Mouse (Mus musculus): ENCODE measurements around the gene Poln.

Gene Poln

DNA sequence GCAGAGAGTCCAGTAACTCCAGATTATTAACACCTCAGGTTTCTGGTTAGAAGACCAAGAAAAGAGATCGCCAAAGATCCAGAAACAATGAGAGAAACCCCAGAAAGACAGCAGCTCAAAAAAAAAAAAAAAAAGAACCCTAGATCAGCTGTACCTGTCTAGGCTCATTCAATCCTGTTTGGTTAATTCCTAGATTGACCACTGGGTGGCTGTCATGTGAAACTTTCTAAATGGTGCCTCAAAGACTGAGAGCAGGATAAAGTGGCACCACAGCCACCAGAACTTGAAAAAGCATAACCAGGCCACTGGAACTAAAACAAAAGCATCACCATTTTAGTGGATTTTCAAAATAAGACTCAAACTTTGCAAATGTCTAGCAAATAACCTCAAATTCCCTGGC, 71.9 kb downstream of the Poln start:
- DNase-seq (ENCODE audit: low spot score) = no peak

DNA sequence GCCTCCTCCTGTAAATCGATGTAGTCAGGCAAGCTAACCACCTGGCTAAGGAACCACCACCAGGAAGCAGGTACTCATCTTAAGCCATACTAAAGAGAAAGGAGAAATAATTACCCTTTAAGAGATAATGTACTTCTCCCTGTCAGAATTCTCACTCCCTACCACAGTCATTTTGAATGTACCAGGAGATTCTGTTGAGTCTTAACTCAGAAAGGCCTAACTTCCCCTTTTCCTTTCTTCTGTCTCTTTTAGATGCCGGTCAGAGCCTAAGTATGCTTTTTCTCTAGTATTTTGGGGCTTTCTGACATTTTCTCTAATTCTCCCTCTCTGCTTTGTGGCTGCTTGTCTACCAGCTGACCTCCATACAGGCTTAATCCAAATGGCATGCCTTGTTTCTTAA, 76.2 kb downstream of the Poln start:
- no peak for DNase-seq (ENCODE audit: low spot score)

DNA sequence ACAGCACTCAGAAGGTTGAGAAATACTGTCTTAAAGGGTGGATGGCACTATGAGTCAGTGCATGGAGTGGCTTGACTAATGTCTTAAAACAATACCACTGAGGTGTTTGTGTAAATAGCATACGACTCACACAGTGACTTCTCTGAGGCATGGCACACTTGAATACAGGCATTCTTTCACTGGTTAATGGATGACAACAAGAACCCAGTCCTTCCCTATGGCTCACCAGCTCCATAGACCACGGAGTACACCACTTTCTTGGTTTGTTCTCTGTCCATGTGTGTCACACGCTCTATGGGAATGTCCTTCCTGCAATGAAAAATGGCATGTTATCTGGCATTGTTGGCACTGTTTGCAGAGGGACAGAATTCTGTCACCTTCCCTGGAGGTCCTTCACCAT, 136.7 kb downstream of the Poln start:
- no peak for DNase-seq (ENCODE audit: low spot score)

DNA sequence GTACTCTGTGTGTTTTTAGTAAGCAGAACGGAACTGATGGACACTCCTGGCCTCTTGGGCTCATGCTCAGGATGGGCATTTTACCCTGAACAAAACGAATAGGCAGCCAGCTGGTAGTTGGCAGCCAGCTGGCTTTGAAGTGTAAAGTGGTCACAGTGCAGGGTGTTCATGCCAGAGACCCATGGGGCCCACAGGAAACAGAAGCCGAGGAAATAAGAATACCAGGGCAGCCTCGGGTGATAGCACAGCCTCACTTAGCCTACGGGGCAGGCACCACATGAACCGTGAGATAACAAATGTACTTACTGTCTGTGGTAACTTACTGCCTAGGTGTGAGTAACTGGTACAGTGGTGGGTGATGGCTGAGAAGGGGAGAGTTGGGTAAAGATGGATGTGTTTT, 138.2 kb downstream of the Poln start:
- no peak for DNase-seq (ENCODE audit: low spot score)

DNA sequence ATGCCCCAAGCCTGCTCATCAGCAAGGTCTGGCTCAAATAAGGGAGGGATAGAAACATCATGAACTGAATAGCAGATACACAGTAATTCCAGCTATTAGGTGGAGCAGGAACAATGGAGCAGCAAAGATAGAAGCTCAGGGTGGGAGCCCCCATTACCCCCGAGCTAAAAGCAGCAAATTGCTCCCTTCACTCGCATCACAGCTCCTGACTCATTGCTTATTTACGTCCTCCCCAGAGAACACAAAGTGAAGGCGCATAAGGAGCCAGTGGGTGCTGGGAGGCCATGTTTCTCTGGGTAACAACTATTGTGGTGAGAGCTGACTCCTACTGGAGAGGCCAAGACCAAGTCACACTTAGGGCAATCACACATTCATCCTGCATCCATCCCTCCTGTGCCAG, 139.1 kb downstream of the Poln start:
- no peak for DNase-seq (ENCODE audit: low spot score)

DNA sequence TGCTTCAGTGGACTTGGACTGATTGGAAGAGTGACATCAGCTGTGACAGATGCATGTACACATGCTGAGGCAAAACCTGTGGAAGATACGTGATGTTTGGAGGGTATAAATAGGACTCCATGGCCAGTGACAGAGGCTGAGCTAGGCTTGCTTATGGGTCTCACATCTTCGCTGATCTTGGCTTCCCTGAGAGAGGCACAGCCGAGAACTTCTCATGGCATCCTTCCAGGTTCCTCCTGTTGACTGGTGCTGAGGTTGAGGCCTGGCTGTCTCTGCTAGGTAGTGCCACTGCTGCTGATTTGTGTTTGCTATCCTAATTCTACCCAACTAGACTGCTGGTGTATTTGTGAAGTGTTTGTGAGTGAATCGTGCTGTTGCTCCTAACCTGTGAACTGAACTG, 150.3 kb downstream of the Poln start:
- no peak for DNase-seq (ENCODE audit: low spot score)

DNA sequence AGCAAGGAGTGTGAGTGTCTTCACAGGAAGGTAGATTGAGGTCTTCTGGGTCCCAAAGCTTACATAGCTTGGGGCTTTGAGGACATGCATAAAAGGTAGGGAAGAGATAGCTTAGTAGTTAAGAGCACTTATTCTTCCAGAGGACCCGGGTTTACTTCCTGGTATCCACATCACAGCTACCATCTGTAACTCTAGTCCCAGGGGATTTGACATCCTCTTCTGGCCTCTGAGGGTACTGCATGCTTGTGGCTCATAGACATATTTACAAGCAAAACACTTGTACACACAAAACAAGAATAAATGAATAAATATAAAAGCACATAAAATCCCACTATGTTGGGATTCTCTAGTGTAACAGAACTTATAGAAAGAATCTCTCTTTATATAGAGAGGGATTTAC, 154.6 kb downstream of the Poln start:
- DNase-seq (ENCODE audit: low spot score) = no peak

DNA sequence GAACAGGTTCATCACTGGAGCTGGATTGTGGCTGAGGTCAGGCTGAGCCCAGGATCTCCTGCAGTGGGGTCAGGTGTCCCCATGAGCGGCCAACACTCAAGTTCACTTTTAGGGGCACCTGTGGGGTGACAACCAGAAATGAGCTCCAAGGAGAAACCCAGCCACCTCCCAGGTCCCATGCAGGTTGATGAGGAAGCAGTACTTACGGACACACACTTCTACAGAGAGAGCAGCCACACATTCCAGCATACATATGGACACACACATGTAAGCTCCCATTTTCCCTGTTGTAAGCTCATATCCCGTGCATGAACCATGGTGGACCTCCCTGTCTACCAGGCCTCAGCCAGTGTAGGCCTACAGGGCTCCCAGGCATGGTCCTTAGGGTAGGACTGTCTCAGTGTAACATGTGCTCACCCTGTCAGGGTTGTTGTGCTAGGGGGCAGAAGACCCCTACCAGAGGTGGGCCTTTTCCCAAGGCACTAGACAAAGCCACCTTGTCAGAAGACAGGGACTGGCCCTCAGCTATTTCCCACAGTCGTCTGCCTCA, 161.8 kb downstream of the Poln start:
- no peak for DNase-seq (ENCODE audit: low spot score)

DNA sequence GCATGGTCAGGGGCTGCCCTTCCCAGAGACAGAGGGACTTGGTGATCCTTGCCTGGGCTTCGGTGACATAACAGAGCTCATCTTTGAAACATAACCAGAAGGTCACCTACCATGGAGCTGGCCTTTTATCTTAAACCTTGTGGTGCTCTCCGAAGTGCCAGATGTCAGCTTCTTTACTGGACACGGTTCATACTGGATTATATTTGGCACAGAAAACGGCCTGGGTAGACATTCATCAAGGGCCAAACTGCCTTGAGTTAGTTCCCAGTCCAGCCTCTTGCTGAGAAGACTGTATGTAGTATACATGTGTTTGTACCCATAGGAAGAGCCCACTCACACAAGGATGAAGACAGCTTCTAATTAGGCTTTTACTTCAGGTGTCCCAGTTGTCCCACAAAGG, 162.4 kb downstream of the Poln start:
- DNase-seq (ENCODE audit: low spot score) = no peak

DNA sequence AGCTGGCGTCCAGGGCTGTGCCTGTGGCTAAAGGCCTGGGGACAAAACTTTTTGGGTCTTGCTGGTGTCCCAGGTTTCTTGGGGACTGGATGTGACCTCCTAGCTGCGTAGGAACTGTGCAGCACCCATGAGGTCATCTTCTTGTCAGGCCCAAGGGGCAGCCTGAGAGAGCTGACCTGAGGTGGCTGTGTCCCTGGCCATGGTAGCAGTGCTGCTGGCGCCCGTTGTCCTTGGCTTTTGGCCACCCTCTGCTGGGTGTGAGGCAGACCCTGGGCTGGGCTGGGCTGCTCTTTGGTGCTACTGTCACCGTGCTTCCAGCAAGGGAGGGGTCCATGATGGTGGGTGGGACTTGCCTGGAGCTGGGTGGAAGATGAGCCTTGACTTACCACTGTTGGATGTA, 164.6 kb downstream of the Poln start:
- DNase-seq (ENCODE audit: low spot score) = no peak

DNA sequence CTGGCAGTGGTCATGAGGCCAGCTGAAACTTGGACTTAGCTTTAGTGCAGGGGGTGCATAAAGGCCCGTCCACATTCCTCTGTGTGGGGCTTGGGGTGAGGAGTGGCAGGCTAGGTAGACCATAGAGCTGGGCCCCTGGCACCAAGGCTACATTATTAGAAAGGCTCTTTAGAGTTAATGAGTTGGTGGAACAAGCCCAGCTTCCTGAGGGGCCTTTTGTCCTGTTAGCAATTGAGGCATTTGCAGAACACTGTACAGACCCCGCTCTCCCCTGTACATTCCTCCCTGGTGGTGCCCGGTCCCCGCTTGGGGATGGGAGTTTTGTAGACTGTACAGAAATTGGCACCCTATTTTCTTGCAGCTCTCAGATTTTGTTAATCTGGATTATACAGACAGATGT, 166.6 kb downstream of the Poln start:
- DNase-seq (ENCODE audit: low spot score) = no peak

DNA sequence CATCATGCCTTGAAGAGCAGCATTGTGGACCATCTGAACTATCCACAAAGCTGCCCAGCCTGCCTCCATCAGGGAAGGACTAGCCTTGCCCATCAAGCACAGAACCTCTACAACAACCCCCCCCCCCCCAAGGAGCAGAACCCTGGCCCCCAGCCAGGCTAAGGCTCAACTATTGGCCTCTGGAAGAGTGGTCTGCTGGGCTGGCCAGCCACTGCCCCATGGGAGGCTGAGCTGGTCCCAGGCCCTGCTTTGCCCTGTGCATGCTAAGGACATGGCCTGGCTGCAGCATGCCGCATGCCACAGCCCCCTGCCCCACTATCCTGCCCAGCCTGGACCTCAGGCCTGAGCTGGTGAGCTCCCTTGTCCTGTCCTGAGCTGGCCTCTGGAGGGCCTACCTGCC, 167.8 kb downstream of the Poln start:
- DNase-seq (ENCODE audit: low spot score) = no peak

DNA sequence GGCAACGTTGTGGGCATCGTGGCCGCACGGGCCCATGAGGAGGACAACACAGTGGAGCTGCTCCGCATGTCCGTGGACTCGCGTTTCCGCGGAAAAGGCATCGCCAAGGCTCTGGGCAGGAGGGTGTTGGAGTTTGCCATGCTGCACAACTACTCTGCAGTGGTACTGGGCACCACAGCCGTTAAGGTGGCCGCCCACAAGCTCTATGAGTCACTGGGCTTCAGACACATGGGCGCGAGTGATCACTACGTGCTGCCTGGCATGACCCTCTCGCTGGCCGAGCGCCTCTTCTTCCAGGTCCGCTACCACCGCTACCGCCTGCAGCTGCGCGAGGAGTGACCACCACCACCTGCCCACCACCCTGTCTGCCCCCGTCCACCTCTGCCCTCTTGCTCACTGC, 168.4 kb downstream of the Poln start:
- no peak for DNase-seq (ENCODE audit: low spot score)

DNA sequence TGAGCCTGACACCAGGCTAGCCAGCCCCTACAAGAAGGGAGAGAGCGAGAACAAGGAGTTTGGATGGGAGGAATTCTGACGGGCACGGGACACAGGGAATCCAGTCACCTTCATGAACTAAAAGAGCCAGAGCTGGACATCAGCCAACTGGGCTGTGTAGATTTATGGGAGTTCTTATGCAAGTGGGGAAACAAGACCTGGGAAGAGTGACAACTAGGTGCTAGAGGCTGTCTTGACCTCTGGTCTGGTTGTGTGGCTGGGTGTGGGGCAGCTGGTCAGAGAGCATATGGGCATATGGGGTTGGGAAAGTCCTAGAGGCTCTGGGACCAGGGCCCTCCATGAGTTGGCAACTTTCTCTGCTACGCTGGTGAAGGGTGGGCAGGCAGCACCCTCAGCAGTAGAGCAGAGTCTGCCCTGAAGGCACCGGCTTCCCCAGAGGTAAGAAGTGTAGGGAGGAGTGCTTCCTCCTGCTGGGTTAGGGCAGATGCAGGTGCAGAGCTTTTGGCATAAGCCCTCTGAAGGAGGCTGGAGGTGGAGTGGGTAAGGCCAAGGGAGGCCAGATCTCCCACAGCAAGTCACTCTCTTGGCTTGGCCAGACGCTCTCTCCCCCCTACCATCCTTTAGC, 169.7 kb downstream of the Poln start:
- no peak for DNase-seq (ENCODE audit: low spot score)

DNA sequence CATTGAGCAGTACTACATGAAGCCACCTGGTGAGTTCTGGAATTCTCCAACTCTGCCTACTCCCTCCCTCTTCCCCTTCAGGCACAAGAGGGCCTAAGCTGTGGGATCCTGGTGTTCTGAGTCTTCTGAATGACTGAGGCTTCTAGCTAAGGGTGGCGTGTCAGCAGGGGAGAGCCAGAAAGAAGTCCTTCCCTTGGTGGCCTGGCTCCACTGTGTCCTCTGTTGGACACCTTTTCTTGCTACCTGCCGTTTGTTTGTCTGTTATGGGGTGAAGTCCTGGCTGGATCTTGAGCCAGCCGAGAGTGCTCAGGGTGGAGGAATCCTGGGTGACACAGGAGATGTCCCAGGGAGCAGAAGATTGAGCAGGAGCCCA, 170.8 kb downstream of the Poln start:
- no peak for DNase-seq (ENCODE audit: low spot score)

DNA sequence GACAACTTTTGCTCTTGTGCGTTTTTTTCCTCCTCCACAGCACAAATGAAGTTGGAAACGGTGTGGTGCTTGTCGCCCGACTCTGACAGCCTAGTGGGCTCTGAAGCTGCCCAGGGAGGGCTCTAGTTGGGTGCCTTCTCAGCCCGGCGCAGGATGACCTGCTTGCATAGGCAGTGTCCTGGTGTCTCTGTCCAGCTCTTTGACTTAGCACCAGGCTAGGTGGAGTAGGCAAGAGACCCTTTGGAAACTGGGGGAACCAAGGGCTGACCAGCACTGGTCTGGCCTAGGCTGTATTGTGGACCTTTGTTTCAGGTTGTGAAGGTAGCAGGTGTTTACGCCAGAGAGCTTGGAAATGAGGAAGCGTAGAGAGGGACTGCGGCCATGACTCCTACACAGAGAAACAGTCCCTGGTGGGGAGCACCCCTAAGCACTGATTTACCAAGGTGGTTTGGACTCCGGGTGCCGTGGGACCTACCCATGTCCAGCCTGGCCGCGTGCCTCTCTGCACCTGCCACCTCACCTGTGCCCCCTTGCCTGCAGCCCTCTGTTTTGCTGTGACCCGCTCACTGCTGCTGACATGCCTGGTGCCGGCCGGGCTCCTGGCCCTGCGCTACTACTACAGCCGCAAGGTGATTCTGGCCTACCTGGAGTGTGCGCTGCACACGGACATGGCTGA, 171.3 kb downstream of the Poln start:
- DNase-seq (ENCODE audit: low spot score) = no peak

DNA sequence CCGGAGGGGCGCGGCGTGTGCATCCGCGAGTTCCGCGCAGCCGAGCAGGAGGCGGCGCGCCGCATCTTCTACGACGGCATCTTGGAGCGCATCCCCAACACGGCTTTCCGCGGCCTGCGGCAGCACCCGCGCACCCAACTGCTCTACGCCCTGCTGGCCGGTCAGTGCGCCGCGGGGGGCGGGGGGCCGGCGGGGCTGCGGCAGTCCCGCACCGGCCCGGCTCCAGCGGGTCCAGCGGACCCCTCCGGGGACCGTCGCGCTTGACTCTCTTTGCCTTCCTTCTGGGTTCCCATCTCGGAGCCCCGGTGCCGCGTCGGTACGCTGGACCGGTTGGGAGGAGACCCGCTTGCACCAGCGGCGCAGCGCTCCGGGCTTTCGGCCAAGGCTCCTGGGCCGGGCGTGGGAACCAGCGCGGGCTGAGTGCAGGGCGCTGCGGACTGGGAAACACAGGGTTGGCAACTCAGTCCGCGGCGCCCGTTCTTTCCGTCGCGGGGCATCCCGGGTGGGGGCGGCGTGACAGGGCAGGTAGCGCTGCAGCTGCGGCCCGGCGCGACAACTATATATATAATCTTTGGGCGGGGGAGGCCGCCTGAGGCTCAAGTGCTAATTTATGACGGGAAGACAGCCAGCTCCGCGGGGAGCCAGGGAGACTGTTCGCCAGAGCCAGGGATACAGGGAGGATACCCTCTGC, 172.1 kb downstream of the Poln start:
- DNase-seq (ENCODE audit: low spot score) = no peak

DNA sequence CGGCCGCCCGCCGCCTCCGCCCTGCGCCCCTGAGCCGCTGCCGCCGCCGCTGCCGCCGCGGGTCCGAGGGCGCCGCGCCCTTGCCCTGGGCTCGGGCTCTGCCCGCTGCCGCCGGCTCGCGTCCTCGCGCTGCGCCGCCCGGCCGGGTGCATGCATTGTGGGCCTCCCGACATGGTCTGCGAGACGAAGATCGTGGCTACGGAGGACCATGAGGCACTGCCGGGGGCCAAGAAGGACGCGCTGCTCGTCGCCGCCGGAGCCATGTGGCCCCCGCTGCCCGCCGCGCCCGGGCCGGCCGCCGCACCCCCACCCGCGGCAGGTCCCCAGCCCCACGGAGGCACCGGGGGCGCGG, 172.6 kb downstream of the Poln start:
- no peak for DNase-seq (ENCODE audit: low spot score)

DNA sequence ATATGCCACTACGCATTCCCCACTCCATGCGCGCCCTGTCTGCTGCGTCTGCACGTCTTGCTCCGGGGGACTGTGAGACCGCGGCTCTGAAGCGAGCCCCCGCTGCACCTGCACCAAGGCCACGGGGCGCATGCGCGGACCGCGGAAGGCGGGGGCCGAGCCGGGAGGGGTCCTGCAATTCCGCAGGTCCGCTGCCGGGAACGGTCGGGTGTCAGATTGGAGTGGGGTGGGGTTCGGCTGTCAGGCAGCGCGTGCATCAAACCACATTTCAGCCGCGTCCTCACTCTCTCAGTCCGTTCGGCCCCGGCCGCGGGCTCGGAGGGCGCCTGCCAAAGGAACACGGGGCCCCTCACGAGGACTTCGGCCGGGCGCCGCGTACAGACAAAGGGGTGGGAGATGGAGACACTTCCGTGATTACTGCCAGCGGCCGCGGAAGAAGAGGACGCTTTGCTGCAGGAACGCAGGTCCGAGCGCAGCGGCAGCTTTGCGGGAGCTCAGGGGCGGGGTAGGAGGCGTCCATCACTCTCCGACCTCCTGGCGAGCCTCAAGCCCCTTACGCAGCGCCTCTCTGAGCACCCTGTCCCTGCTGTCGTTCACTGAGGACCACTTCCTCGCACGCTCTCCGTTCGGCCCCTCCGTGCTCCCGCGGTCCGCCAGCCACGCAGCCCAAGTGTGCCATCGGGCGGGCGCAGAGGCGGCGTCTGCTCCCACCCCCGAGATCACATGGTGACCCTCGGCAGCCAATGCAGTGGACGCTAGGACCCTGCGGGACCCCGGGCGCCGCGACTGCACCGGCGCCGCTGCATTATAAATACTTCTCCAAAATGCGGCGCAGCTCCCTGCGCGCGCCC, 173.2 kb downstream of the Poln start, which contains the start of gene Nat8l:
Gene Nat8l (plus strand): TSS at position 142 of the 851 bp plus-strand sequence.
- DNase-seq (ENCODE audit: low spot score) = no peak

DNA sequence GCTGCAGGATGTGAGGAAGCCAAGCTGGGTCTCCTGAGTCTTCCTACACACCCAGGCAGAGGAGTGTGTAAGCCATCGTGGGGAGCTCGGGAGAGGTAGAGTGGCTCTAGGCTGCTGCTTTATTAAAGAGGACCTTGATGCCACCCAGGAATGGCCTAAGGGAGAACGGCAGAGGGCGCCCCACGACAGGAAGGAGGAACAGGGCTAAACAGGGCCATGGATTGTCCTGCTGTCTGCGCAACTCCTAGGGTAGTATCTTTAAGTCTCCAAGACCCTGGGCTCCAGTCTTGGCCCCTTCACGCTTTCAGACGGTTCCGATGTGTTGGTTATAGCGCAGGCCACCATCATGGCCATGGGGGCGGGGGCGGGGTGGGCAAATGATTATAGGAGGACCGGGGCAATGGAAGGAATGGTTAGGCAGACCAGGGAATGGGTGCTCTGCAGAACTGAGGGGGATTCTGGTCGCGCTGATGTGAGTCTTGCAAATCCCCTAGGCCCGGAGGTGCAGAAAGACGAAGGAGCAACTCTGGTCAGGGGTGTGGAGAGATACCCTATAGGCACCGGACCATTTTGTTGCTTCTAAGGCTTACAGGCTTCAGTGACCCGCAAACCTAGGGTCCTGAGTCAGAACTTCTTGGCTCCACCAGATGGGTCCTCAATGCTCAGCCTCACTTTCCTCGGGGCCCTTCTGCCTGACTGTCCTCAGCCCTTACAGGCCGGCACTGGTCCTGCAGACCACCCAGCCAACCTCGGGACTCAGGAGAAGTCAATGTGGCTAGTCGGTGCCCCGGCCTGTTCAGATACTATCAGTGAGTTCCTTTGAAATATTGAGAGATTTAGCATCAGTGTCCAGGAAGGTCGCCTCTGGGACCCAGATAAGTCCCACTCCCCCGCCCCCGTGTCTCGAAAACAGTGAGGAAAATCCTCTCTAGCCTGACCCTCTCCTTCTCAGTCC, 174.3 kb downstream of the Poln start:
- no peak for DNase-seq (ENCODE audit: low spot score)

All from ovary, adult 18-20 months (tissue).